Comparison of ENCODE assay signal across 10 mouse cellular contexts in genomic region chr4:83090691-83091448, GRCm38 (mm10). TPM values are rescaled to one million over a fixed set of nuclear protein-coding genes. Genes with fewer than 3 reads are reported as not detected.
DNase-seq lines count a peak whose midpoint lies in the region; ATAC-seq and TF ChIP-seq lines count a peak whose summit lies in the region.
"Had no signal": no experiment of that assay in that cellular context is flagged by ENCODE, and none has a peak within 500 bp of the region (broad histone marks: within the 10 kb centered on the region; RNA-seq: fewer than 3 reads in every experiment).

No protein-coding gene starts in this region.

- no peaks in the 10 kb centered on the region for H3K4me1 ChIP-seq in midbrain, postnatal 0 days (ENCODE audit: insufficient read depth, low read length)
- H3K4me1 ChIP-seq in midbrain, embryonic 14.5 days (ENCODE audit: control insufficient read depth, insufficient read depth, low read length), result no peaks in the 10 kb centered on the region
- H3K4me1 ChIP-seq in stomach, postnatal 0 days (replicated peaks; ENCODE audit: control insufficient read depth, insufficient read depth), result 0 out of 2 replicates have a peak, but pooled peaks cover 2% of the 10 kb centered on the region
- H3K4me1 ChIP-seq: hindbrain, embryonic 15.5 days had no signal

- no peak for TF ChIP-seq EP300 in stomach, postnatal 0 days (optimal IDR thresholded peaks at IDR 0.05)

- no peak overlapping the region for H3K27ac ChIP-seq in midbrain, postnatal 0 days (ENCODE audit: low read depth, low read length)
- H3K27ac ChIP-seq in midbrain, embryonic 14.5 days (replicated peaks; ENCODE audit: low read depth, low read length), result no peak overlapping the region
- no peak overlapping the region for H3K27ac ChIP-seq in stomach, postnatal 0 days (replicated peaks)
- H3K27ac ChIP-seq: hindbrain, embryonic 15.5 days; midbrain, embryonic 13.5 days had no signal

- H3K27me3 ChIP-seq in midbrain, postnatal 0 days (ENCODE audit: insufficient read depth, low read length), result no peaks in the 10 kb centered on the region
- no peaks in the 10 kb centered on the region for H3K27me3 ChIP-seq in midbrain, embryonic 14.5 days (ENCODE audit: control insufficient read depth, insufficient read depth, low read length)
- no peaks in the 10 kb centered on the region for H3K27me3 ChIP-seq in stomach, postnatal 0 days (ENCODE audit: control insufficient read depth, insufficient read depth, low read length)
- H3K27me3 ChIP-seq: hindbrain, embryonic 15.5 days; midbrain, embryonic 13.5 days had no signal

- no peaks in the 10 kb centered on the region for H3K36me3 ChIP-seq in midbrain, postnatal 0 days (ENCODE audit: insufficient read depth, low read length)
- no peaks in the 10 kb centered on the region for H3K36me3 ChIP-seq in midbrain, embryonic 14.5 days (ENCODE audit: control insufficient read depth, insufficient read depth, low read length)
- no peaks in the 10 kb centered on the region for H3K36me3 ChIP-seq in stomach, postnatal 0 days (ENCODE audit: control insufficient read depth, insufficient read depth, low read length)
- H3K36me3 ChIP-seq: hindbrain, embryonic 15.5 days; midbrain, embryonic 13.5 days had no signal

- WGBS in midbrain, postnatal 0 days, result 68% methylated on average over 6 of the region's 6 CpGs
- WGBS in midbrain, embryonic 14.5 days, result 78% methylated on average over 6 of the region's 6 CpGs
- 37% methylated on average over 6 of the region's 6 CpGs for WGBS in stomach, postnatal 0 days

- ATAC-seq in midbrain, postnatal 0 days (ENCODE audit: low FRiP score), result no peak
- no peak for ATAC-seq in midbrain, embryonic 14.5 days (ENCODE audit: low FRiP score, low TSS enrichment)
- no peak for ATAC-seq in stomach, postnatal 0 days (ENCODE audit: low FRiP score, low TSS enrichment)
- ATAC-seq: midbrain, embryonic 13.5 days had no signal

- DNase-seq in gastrocnemius, postnatal 14 days, result peak; percentile 34
- DNase-seq in gastrocnemius, postnatal 36 days, result no peak
- DNase-seq in midbrain, postnatal 0 days (ENCODE audit: low spot score), result peak; percentile 42
- DNase-seq in midbrain, embryonic 14.5 days, result no peak
- DNase-seq in cerebellum, adult 8-10 months, result peak; percentile 19
- DNase-seq in lung, postnatal 10 days, result peak; percentile 32
- no peak for DNase-seq in stomach, postnatal 0 days (ENCODE audit: low spot score)
- DNase-seq in urinary bladder, postnatal 10 days (ENCODE audit: low spot score), result no peak

- no peak overlapping the region for H3K4me2 ChIP-seq in midbrain, postnatal 0 days (ENCODE audit: low read depth, low read length, poor library complexity, severe bottlenecking)
- no peak overlapping the region for H3K4me2 ChIP-seq in midbrain, embryonic 14.5 days (ENCODE audit: low read length)
- H3K4me2 ChIP-seq in stomach, postnatal 0 days (replicated peaks; ENCODE audit: low read depth), result no peak overlapping the region
- H3K4me2 ChIP-seq: hindbrain, embryonic 15.5 days; midbrain, embryonic 13.5 days had no signal

- TF ChIP-seq CTCF in midbrain, postnatal 0 days (IDR thresholded peaks at IDR 0.05), result no peak
- TF ChIP-seq CTCF in stomach, postnatal 0 days (IDR thresholded peaks at IDR 0.05; ENCODE audit: low read depth), result no peak

- no peak overlapping the region for H3K9ac ChIP-seq in midbrain, postnatal 0 days (replicated peaks; ENCODE audit: low read length, poor library complexity, severe bottlenecking)
- H3K9ac ChIP-seq in midbrain, embryonic 14.5 days (replicated peaks; ENCODE audit: low read length), result no peak overlapping the region
- H3K9ac ChIP-seq in stomach, postnatal 0 days (ENCODE audit: low read length), result no peak overlapping the region
- H3K9ac ChIP-seq: hindbrain, embryonic 15.5 days; midbrain, embryonic 13.5 days had no signal

- no peaks in the 10 kb centered on the region for H3K9me3 ChIP-seq in midbrain, postnatal 0 days (ENCODE audit: low read length)
- no peaks in the 10 kb centered on the region for H3K9me3 ChIP-seq in midbrain, embryonic 14.5 days (ENCODE audit: control insufficient read depth, low read length)
- H3K9me3 ChIP-seq in stomach, postnatal 0 days (ENCODE audit: control insufficient read depth, low read length), result no peaks in the 10 kb centered on the region
- H3K9me3 ChIP-seq: hindbrain, embryonic 15.5 days; midbrain, embryonic 13.5 days had no signal

- H3K4me3 ChIP-seq in midbrain, postnatal 0 days (ENCODE audit: low read depth, low read length), result no peak overlapping the region
- H3K4me3 ChIP-seq in midbrain, embryonic 14.5 days (replicated peaks; ENCODE audit: low read depth, low read length), result no peak overlapping the region
- H3K4me3 ChIP-seq in stomach, postnatal 0 days (ENCODE audit: low read depth, low read length), result no peak overlapping the region
- H3K4me3 ChIP-seq: hindbrain, embryonic 15.5 days; midbrain, embryonic 13.5 days had no signal

- intact Hi-C loops in gastrocnemius, postnatal 14 days (cut with DNase I; ENCODE audit: low total_unique reads), result no loop called here
- intact Hi-C loops in gastrocnemius, postnatal 36 days (cut with DNase I), result no loop called here

RNA-seq across cellular contexts. Expression of gene Frem1, which starts 38.7 kb away (rescaled TPM):
- 1 to 10 TPM; 1.8 to 2.3 TPM for total RNA-seq in gastrocnemius, postnatal 14 days (2021)
- total RNA-seq in gastrocnemius, postnatal 36 days (2021), result 1 to 10 TPM in 1 of 2 experiments, under 1 TPM in 1; 0.86 to 1.1 TPM
- total RNA-seq in midbrain, postnatal 0 days (2014; rRNA removed), result 4.0 and 5.1 TPM in 2 replicates
- polyA plus RNA-seq in midbrain, postnatal 0 days (2015; fragmentation: Nextera tagmentation; extraction: Ambion mirVana), result 1.0 and 1.1 TPM in 2 replicates
- 2.1 and 2.9 TPM in 2 replicates for polyA plus RNA-seq in midbrain, embryonic 14.5 days (2014; fragmentation: Nextera tagmentation; extraction: Ambion mirVana)
- polyA plus RNA-seq in stomach, postnatal 0 days (2015; fragmentation: Nextera tagmentation; extraction: Ambion mirVana), result 2.9 and 3.4 TPM in 2 replicates

Comparison
In these comparisons a context has a peak if more than half of its experiments do, and no peak if none do; other contexts are left out.
1. DNase-seq: peak in gastrocnemius, postnatal 14 days (single experiment), midbrain, postnatal 0 days (single experiment), cerebellum, adult 8-10 months (single experiment) and lung, postnatal 10 days (single experiment); none in gastrocnemius, postnatal 36 days (0 of 2), midbrain, embryonic 14.5 days (single experiment), stomach, postnatal 0 days (single experiment) and urinary bladder, postnatal 10 days (single experiment).